Mouse (Mus musculus): ENCODE measurements around the gene Itgae.
A peak's percentile ranks its signal among the peaks of the same experiment; 100 is the strongest.

The Itgae gene

DNA sequence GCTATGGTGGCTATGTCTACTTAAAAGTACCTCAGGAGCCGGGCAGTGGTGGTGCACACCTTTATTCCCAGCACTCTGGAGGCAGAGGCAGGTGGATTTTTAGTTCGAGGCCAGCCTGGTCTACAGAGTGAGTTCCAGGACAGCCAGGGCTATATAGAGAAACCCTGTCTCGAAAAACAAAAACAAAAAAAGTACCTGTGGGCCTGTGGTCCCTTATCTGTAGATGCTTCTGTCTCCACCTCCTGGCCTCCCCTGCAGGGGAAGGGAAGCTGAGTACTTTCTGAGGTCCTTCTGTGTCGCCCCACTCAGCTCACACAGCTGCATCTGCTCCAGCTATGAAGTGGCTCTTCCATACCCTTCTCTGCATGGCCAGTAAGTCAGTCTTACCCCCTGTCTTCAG is at the start of gene Itgae:
TSS of gene Itgae (plus strand) at position 301 of the 400 bp plus-strand sequence.
- no peak for DNase-seq (ENCODE audit: low read depth)

DNA sequence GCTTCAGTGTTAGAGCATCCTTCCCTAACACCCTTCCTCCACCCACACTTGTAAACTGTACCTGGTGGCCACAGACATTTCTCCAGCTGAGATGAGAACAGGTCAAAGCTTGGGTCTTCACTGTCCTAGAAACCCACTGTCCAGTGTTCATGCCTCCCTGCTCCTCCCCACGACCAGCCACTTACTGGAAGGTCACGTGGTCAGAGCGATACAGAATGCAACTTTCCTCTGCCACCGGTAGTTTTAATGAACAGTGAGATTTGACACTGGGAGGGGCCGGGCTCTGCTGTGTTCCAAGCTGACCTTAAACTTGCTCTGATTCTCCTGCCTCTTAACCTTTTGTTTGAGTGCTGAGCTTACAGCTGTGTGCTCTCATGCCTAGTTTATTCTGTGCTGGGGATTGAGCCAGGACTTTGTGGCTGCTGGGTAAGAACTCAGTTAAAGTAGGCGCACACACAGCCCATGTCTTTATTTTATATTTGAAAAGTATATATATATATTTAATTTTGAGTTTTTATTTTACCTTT is 46.1 kb upstream of the Itgae start:
- DNase-seq (ENCODE audit: low read depth) = no peak

DNA sequence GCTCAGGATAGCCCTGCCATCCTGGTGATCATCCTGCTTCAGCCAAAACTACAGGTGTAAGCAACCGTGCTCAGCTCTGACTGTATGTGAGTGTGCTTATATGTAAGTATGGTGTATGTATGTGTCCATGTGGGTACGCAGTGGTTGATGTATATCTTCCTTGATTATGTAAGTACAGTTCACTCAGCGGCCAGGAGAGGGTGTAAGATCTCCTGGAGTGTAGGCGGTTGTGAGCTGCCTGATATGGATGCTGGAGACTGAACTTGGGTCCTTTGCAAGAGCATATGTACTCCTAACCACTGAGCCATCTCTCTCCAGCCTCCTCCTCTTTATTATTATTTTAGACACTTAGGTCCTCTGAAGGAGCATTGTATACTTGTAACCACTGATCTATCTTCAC is 45.6 kb upstream of the Itgae start:
- DNase-seq (ENCODE audit: low read depth) = peak; percentile 37

DNA sequence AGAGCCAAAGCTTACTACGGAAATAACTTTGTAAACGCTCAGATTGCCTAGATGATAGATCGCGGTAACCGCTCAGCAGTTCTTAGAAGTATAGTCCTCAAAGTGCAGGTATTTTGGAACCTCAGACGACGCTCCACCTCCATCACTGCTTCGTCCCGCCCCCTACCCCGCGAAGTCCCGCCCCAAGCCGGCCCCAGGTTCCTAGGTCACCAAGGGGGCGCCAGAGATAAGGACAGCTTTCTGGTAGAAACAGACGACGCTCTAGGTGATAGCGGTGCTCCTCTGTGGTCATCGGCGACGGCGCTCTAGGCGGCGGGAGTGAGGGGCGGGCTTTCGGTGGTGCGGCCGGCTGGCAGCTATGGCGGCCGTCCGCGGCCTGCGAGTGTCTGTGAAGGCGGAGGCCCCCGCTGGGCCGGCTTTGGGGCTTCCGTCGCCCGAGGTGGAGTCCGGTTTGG is 42.8 kb upstream of the Itgae start, which contains the start of gene Ncbp3:
TSS of gene Ncbp3 (plus strand) at position 242 of the 455 bp plus-strand sequence.
- peak; percentile 99 for DNase-seq (ENCODE audit: low read depth)

GRCm38 (mm10) chr11:73048030-73048876 is 42.1 kb upstream of the Itgae start:
- DNase-seq (ENCODE audit: low read depth) = no peak

DNA sequence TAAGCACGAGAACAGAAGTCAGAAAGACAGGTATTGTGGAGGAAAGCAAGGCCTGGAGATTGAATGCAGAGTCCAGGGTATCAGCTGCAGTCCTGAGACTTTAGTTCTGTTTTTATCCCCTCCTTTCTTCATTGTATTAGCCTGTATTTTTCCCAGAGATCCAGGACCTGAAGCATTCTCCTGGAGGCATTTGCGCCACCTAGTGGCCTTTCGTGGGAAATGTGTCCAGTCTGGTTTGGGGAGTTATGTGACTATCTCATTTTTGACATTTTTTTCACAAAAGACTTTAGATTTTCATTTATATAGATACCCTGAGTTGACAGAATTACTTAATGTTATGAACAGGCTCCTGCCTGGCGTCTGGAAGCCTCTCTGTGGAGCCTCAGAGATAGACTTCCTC is 41.0 kb upstream of the Itgae start:
- peak; percentile 81 for DNase-seq (ENCODE audit: low read depth)

DNA sequence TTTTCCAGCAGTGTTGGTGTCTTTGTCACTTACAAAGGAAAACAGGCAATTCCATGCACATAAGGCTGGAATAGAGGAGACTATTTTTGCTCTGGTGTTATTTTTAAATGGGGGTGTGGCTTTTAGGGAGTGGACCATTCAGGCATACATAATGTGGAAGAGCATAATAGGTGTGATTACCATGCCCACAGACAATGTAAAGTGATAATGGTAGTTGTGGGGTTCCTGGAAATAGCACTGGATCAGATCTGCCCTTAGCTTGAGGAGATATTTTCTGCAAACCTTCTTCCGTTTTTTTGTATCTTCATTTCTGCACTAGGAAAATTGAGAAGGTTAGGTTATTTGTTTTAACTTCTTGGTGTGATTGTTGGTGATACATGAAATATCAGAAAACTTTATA is 37.6 kb upstream of the Itgae start:
- DNase-seq (ENCODE audit: low read depth) = no peak

- no peak for DNase-seq (ENCODE audit: low read depth)
Observed at GRCm38 (mm10) chr11:73057701-73058100, 32.7 kb upstream of the Itgae start.

- DNase-seq (ENCODE audit: low read depth) = no peak
Observed at GRCm38 (mm10) chr11:73059630-73060029, 30.8 kb upstream of the Itgae start.

DNA sequence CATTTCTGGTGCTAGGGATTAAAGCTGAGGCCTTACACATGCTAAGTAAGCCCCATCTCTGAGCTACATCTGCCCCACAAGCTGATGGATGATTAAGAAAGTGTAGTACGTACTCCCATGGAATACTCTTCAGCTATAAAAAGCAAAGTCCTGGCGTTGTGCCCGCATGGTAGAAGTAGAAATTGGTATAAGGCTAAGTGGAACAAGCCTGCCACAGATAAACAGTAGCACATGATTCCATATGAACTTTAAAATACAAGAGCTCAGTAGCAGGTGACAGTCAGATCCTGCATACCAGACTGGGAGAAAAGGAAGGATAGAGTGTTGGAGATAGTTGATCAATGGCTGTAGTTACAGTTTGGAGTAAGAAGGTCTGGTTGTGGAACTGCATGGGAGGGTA is 29.0 kb upstream of the Itgae start:
- DNase-seq (ENCODE audit: low read depth) = no peak

GRCm38 (mm10) chr11:73071839-73072238 is 18.5 kb upstream of the Itgae start:
- DNase-seq (ENCODE audit: low read depth) = peak; percentile 65

- DNase-seq (ENCODE audit: low read depth) = no peak
Observed at GRCm38 (mm10) chr11:73076295-73076694, 14.1 kb upstream of the Itgae start.

- DNase-seq (ENCODE audit: low read depth) = no peak
Observed at GRCm38 (mm10) chr11:73076733-73077132, 13.7 kb upstream of the Itgae start.

GRCm38 (mm10) chr11:73077211-73077720 is 13.1 kb upstream of the Itgae start:
- no peak for DNase-seq (ENCODE audit: low read depth)

- DNase-seq (ENCODE audit: low read depth) = no peak
Observed at GRCm38 (mm10) chr11:73078615-73079014, 11.8 kb upstream of the Itgae start.

DNA sequence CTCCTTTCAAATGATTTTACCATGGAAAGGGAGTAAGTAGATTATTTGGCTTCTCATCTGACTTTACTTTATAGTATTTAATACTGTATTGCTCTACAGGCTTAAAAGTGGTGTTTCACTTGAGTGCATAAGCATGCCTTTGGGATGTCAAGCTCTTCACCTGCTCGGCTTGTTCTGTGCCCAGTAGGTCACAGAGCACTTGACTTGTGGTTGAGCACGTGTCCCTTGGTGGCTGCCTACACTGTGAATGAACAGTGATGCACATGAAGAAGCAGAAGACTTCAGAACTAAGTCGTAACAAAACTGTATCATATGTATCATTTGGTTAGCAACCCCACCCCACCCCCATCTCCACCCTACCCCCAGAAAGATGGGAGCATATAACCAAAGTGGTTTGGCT is 10.1 kb upstream of the Itgae start:
- no peak for DNase-seq (ENCODE audit: low read depth)

GRCm38 (mm10) chr11:73084303-73084702 is 6.1 kb upstream of the Itgae start:
- peak; percentile 59 for DNase-seq (ENCODE audit: low read depth)

GRCm38 (mm10) chr11:73084804-73085231 is 5.6 kb upstream of the Itgae start:
- no peak for DNase-seq (ENCODE audit: low read depth)

- peak; percentile 43 for DNase-seq (ENCODE audit: low read depth)
Observed at GRCm38 (mm10) chr11:73085391-73085790, 5.0 kb upstream of the Itgae start.

DNA sequence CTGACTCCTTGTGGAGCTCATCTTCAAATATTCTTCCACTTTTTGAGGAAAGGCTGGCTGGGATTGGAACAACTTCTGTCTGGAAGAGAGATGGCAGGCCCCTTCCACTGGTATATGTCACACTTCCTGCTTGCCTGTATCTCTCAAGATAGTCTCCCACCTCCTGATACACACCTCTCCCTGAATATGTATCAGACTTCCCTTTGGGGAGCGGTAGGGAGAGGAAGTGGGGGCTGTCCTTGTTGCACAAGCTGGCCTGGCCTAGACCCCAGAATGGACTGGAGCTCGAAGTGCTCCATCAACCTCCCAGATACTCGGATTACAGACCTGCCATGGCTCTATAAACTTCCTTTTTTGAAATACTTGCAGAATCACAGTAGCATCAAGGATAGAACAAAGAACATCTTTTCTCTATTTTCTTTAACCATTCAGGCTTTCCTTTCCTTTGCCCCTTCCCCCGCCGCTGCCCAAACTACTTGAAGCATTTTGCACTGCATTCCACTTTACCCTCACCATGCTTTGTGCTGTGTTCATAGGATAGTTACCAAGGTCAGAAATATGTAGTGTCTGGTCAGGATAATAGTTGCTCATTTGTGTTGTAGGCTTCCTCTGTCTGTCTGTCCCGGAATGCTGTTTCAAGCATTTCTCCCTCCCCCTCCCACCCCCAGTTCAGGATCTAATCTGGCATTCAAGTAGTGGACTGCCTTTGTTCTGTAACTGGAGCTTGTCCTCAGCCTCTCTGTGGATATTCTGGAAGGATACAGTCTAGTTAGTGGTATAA is 2.5 kb upstream of the Itgae start:
- DNase-seq (ENCODE audit: low read depth) = no peak

GRCm38 (mm10) chr11:73090826-73091225 is 443 bp downstream of the Itgae start:
- no peak for DNase-seq (ENCODE audit: low read depth)

- DNase-seq (ENCODE audit: low read depth) = no peak
Observed at GRCm38 (mm10) chr11:73092057-73092456, 1.7 kb downstream of the Itgae start.
